10 mouse cellular contexts compared by ENCODE assay signal in genomic region chr7:130709372-130710274, GRCm38 (mm10).
DNase-seq lines count a peak whose midpoint lies in the region; ATAC-seq and TF ChIP-seq lines count a peak whose summit lies in the region.
"Had no signal": no experiment of that assay in that cellular context is flagged by ENCODE, and none has a peak within 500 bp of the region (broad histone marks: within the 10 kb centered on the region; RNA-seq: fewer than 3 reads in every experiment).

No protein-coding gene starts in this region.

- no peak for TF ChIP-seq CTCF in gastrocnemius, adult 2 months (IDR thresholded peaks at IDR 0.05)
- no peak for TF ChIP-seq CTCF in liver, embryonic 14.5 days (IDR thresholded peaks at IDR 0.05; ENCODE audit: low read depth)
- no peak for TF ChIP-seq CTCF in liver, postnatal 0 days (IDR thresholded peaks at IDR 0.05; ENCODE audit: low read depth)

- 50% methylated on average over 9 of the region's 9 CpGs for WGBS in liver, embryonic 14.5 days (ENCODE audit: insufficient replicate concordance)
- 53% methylated on average over 9 of the region's 9 CpGs for WGBS in liver, postnatal 0 days (ENCODE audit: insufficient replicate concordance)

- peak overlapping the region; percentile 69 for H3K27ac ChIP-seq in gastrocnemius, adult 2 months
- H3K27ac ChIP-seq in liver, embryonic 14.5 days, result no peak overlapping the region
- peak overlapping the region; percentile 50 for H3K27ac ChIP-seq in liver, postnatal 0 days (ENCODE audit: low read depth)

- H3K4me1 ChIP-seq in liver, embryonic 14.5 days (replicated peaks; ENCODE audit: control insufficient read depth in 2 of 2, insufficient read depth in 2 of 2, low read length in 1 of 2), result peaks cover 0 to 6% of the 10 kb centered on the region in 2 experiments; a peak in 2 of 4 replicates
- H3K4me1 ChIP-seq in liver, postnatal 0 days (ENCODE audit: insufficient read depth), result peaks cover 6% of the 10 kb centered on the region

- DNase-seq in gastrocnemius, adult 2 months, result no peak
- DNase-seq in gastrocnemius, postnatal 4 days (ENCODE audit: low spot score in 2 of 2), result no peak
- DNase-seq in liver, embryonic 14.5 days (ENCODE audit: low read depth in 3 of 3, low spot score in 3 of 3), result no peak
- no peak for DNase-seq in liver
- peak; percentile 56 to 66 for DNase-seq in cerebellum, postnatal 14 days
- DNase-seq in liver, postnatal 0 days, result no peak
- no peak for DNase-seq in left cerebral cortex, postnatal 25 days (ENCODE audit: low spot score in 2 of 2)
- DNase-seq in left cerebral cortex, postnatal 36 days (ENCODE audit: low spot score in 2 of 2), result no peak
- DNase-seq: lung, postnatal 4 days had no signal

- no peak overlapping the region; the same call in 1 of the 2 replicates for H3K9ac ChIP-seq in liver, embryonic 14.5 days (replicated peaks)
- H3K9ac ChIP-seq in liver, postnatal 0 days (replicated peaks), result no peak overlapping the region

- peak overlapping the region; percentile 24; the same call in 1 of the 2 replicates for H3K4me3 ChIP-seq in gastrocnemius, adult 2 months
- no peak overlapping the region for H3K4me3 ChIP-seq in liver, embryonic 14.5 days (ENCODE audit: insufficient read depth in 1 of 2, low read depth in 2 of 2, low read length in 2 of 2)
- no peak overlapping the region for H3K4me3 ChIP-seq in liver, postnatal 0 days (ENCODE audit: low read depth, low read length)

- H3K27me3 ChIP-seq in liver, embryonic 14.5 days (ENCODE audit: control insufficient read depth, insufficient read depth, low read length), result no peaks in the 10 kb centered on the region
- no peaks in the 10 kb centered on the region for H3K27me3 ChIP-seq in liver, postnatal 0 days (ENCODE audit: insufficient read depth, low read length)

- 0 out of 2 replicates have a peak, but pooled peaks have one; percentile 26 for ATAC-seq in liver, embryonic 14.5 days (ENCODE audit: insufficient read depth)
- no peak for ATAC-seq in liver, postnatal 0 days
- ATAC-seq: CD4-positive, CD25-positive, alpha-beta regulatory T cell, adult 4 months had no signal

- H3K4me2 ChIP-seq in liver, embryonic 14.5 days (ENCODE audit: low read depth), result peak overlapping the region; percentile 20; the same call in 1 of the 2 replicates
- peak overlapping the region; percentile 42; the same call in 1 of the 2 replicates for H3K4me2 ChIP-seq in liver, postnatal 0 days (ENCODE audit: low read depth, low read length)

- H3K9me3 ChIP-seq in liver, embryonic 14.5 days (ENCODE audit: control insufficient read depth, low read length), result no peaks in the 10 kb centered on the region
- H3K9me3 ChIP-seq in liver, postnatal 0 days (ENCODE audit: low read length), result no peaks in the 10 kb centered on the region

- no peak for TF ChIP-seq EP300 in liver, embryonic 14.5 days (IDR thresholded peaks at IDR 0.05; ENCODE audit: low read depth)
- no peak for TF ChIP-seq EP300 in liver, postnatal 0 days (IDR thresholded peaks at IDR 0.05; ENCODE audit: low read depth)

- no peaks in the 10 kb centered on the region for H3K36me3 ChIP-seq in liver, embryonic 14.5 days (replicated peaks; ENCODE audit: control insufficient read depth, insufficient read depth, low read depth)
- no peaks in the 10 kb centered on the region for H3K36me3 ChIP-seq in liver, postnatal 0 days (replicated peaks; ENCODE audit: insufficient read depth, low read length)

- intact Hi-C loops in gastrocnemius, adult 2 months (cut with DNase I), result no loop called here
- intact Hi-C loops in left cerebral cortex, postnatal 25 days (cut with DNase I), result no loop called here
- intact Hi-C loops in left cerebral cortex, postnatal 36 days (cut with DNase I), result no loop called here

Comparison
In these comparisons a context has a peak if more than half of its experiments do, and no peak if none do; other contexts are left out.
1. DNase-seq: peak in cerebellum, postnatal 14 days (2 of 2); none in gastrocnemius, adult 2 months (single experiment), gastrocnemius, postnatal 4 days (0 of 2), liver, embryonic 14.5 days (0 of 3), liver (single experiment), liver, postnatal 0 days (single experiment), left cerebral cortex, postnatal 25 days (0 of 2) and left cerebral cortex, postnatal 36 days (0 of 2).